Mouse (Mus musculus): Measurements from ENCODE around the gene Gm20671. TPM values are rescaled to one million over a fixed set of nuclear protein-coding genes. Genes with fewer than 3 reads are reported as not detected.

Gm20671 gene
- not detected in 2 replicates for polyA plus RNA-seq (2014; fragmentation: Nextera tagmentation; extraction: Ambion mirVana)

DNA sequence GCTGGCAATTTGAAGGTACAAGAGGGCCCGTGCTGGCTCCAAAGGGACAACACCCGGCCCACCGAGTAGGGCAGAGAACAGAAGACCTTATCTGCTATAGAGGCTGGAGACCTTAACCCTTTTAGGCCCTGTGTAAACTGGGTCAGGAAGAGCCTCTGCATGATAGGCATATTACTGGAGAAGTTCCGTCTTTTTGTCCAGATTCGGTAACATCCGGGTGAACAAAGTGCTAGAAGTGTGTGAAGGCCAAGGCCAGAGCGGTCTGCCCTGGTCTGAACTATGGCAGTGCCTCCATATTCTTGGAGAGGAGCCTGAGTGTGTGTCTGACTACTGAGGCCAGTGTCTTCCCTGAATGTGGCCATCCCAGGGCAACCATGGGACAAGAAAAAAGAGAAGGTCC lies at the start of gene Gm20671:
TSS of gene Gm20671 (minus strand) at position 101 of the 400 bp plus-strand sequence.
- Histone ChIP-seq H3K36me3 (ENCODE audit: insufficient read depth) (peaks cover 71% of the 10 kb centered on the region), H3K4me2 (no peak within 1 kb of the TSS), H3K9me3 (ENCODE audit: low read depth, low read length) (no peaks in the 10 kb centered on the region), H3K9ac (no peak within 1 kb of the TSS), H3K27ac (ENCODE audit: low read depth) (no peak within 1 kb of the TSS), H3K4me1 (ENCODE audit: insufficient read depth) (no peaks in the 10 kb centered on the region), H3K27me3 (ENCODE audit: insufficient read depth, low read length) (no peaks in the 10 kb centered on the region), H3K4me3 (ENCODE audit: low read depth, low read length) (no peak within 1 kb of the TSS)
- no peak for DNase-seq
- 85% methylated on average over 7 of the region's 7 CpGs for WGBS
- no peak for ATAC-seq (ENCODE audit: insufficient read depth)
- TF ChIP-seq CTCF (IDR thresholded peaks at IDR 0.05; ENCODE audit: low read depth): no peak

DNA sequence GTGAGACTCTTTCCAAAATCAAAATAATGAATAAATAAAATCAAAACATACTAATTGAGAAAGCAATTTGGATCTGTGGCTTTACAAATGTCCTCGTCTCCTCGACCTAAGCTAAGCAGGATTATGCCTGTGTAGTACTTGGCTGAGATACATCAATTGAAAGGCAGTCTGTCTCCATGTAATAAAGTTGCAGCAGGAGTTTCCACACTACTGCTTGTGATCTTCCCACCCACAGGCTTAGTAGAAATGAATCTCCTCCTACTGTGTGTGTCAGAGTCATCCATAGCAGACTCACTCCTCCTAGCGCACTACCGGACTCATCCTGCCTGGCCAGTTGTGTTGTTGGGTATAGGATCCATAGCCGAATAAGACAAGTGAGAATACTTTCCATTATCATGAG lies 45.4 kb upstream of the Gm20671 start:
- no peak overlapping the region for H3K4me2 ChIP-seq
- no peaks in the 10 kb centered on the region for H3K4me1 ChIP-seq (ENCODE audit: insufficient read depth)
- ATAC-seq (ENCODE audit: insufficient read depth): no peak
- no peak overlapping the region for H3K4me3 ChIP-seq (ENCODE audit: low read depth, low read length)
- no peaks in the 10 kb centered on the region for H3K27me3 ChIP-seq (ENCODE audit: insufficient read depth, low read length)
- 90% methylated on average over 5 of the region's 5 CpGs for WGBS
- peaks cover 75% of the 10 kb centered on the region for H3K36me3 ChIP-seq (ENCODE audit: insufficient read depth)
- H3K9me3 ChIP-seq (ENCODE audit: low read depth, low read length): no peaks in the 10 kb centered on the region
- no peak for DNase-seq
- no peak for TF ChIP-seq CTCF (IDR thresholded peaks at IDR 0.05; ENCODE audit: low read depth)
- no peak overlapping the region for H3K9ac ChIP-seq
- no peak overlapping the region for H3K27ac ChIP-seq (ENCODE audit: low read depth)

DNA sequence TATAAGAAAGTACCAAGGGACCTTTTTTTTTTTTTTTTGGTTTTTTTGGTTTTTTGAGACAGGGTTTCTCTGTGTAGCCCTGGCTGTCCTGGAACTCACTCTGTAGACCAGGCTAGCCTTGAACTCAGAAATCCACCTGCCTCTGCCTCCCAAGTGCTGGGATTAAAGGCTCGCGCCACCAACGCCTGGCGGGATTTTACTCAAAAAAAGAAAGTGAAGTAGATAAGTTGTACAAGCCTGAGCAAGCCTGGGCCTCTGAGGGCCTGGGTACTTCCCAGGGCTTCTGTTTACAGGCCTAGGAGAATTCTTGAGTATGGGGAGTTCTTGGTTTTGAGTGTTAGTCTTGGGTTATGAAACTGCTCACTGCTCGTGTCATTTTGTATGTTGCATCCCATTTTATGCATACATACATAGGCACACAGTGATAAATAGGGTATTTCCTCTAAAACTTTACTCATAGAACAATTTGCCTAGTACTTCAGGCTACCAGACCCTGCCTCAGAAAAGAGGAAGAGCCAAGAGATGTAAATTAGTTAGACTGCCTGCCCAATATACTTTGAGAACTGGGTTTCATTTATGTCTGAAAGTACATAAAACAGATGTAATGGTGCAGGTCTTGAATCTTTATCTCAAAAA lies 42.6 kb upstream of the Gm20671 start:
- ATAC-seq (ENCODE audit: insufficient read depth): no peak
- no peaks in the 10 kb centered on the region for H3K9me3 ChIP-seq (ENCODE audit: low read depth, low read length)
- DNase-seq: no peak
- H3K27ac ChIP-seq (ENCODE audit: low read depth): no peak overlapping the region
- WGBS: 93% methylated on average over 5 of the region's 5 CpGs
- no peak overlapping the region for H3K9ac ChIP-seq
- H3K36me3 ChIP-seq (ENCODE audit: insufficient read depth): peaks cover 65% of the 10 kb centered on the region
- H3K27me3 ChIP-seq (ENCODE audit: insufficient read depth, low read length): no peaks in the 10 kb centered on the region
- no peak overlapping the region for H3K4me2 ChIP-seq
- H3K4me3 ChIP-seq (ENCODE audit: low read depth, low read length): no peak overlapping the region
- no peaks in the 10 kb centered on the region for H3K4me1 ChIP-seq (ENCODE audit: insufficient read depth)
- TF ChIP-seq CTCF (IDR thresholded peaks at IDR 0.05; ENCODE audit: low read depth): no peak

DNA sequence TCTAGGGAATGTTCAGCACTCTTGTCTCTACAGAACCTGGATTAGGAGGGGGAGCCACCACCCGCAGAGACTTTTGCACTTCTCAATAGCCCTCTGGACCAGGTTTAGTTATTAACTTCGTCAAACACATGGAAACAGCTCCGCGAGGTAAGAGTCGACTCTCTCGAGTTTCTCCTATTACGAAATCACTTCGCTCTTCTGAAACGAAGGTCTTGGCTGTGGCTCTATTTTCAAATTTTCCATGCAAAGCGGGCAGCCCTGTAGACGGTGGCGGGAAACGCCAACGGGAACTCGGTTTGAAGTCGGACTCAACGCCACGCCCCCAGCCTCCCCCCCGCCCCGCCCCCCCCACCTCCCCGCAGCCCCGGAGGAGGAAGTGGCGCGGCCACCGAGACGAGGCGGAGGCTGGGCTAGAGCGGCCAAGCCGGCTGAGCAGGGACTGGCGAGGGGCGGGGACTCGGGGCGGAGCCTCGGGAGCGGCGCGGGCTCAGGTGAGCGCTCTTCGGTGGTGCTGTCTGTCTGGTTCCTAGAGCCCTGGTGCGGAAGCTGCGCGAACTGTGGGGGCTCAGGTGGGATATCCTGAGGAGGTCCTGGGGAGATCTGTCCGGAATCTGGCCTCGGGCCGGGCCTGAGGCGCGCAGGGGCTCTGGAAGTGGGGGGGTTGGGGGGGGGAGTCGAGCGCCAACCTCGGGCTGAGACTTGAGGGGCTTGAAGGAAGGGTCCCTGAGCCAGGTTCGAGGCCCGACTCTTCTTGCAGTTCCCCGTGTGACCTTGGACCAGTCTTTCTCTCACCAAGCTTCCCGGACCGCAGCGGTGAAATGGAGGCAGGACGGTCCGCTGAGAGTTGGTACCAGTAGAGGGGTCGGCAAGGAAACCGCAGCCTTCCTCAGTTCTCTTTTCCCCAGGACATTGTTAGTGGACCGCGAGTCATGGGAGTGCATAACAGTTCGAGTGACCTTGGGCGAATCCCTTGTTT lies 36.6 kb upstream of the Gm20671 start, which contains the start of gene Depdc5:
TSS of gene Depdc5 (plus strand) at position 449 of the 976 bp plus-strand sequence.
- under 1% methylated on average over 62 of the region's 64 CpGs for WGBS
- peak; percentile 98 for ATAC-seq (ENCODE audit: insufficient read depth)
- TF ChIP-seq CTCF (IDR thresholded peaks at IDR 0.05; ENCODE audit: low read depth): no peak

DNA sequence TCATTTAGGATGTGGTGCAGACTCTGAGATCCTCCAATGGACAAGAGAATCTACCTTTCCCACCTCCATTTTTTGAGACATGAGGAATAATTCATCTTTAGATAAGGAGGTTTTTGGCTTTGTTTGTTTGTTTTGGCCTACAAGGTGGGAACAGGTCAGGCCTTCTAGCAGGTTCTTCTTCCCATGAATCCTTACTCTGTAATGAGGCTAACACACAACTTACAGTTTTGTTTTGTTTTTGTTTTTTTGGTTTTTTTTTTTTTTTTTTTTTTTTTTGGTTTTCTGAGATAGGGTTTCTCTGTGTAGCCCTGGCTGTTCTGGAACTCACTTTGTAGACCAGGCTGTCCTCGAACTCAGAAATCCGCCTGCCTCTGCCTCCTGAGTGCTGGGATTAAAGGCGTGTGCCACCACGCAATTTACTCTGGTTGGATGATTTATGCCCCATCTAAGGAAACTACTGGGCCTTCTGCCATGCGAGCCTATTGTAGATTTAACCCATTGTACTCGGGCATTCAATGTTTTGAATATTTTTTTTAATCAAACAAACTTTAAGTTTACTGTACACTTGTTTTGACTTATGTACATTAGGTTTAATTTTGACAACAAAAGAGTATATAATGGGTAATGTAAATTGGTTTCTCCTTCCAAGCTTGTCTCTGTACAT lies 35.7 kb upstream of the Gm20671 start:
- no peak for ATAC-seq (ENCODE audit: insufficient read depth)
- no peaks in the 10 kb centered on the region for H3K4me1 ChIP-seq (ENCODE audit: insufficient read depth)

More for the DNA sequence above, 36.6 kb upstream of the Gm20671 start, which contains the start of gene Depdc5:
- H3K4me3 ChIP-seq (ENCODE audit: low read depth, low read length): peak within 1 kb of the TSS; percentile 80
- no peaks in the 10 kb centered on the region for H3K27me3 ChIP-seq (ENCODE audit: insufficient read depth, low read length)
- DNase-seq: peak; percentile 95
- no peaks in the 10 kb centered on the region for H3K9me3 ChIP-seq (ENCODE audit: low read depth, low read length)
- H3K4me1 ChIP-seq (ENCODE audit: insufficient read depth): no peaks in the 10 kb centered on the region
- peak within 1 kb of the TSS; percentile 78 for H3K9ac ChIP-seq
- H3K36me3 ChIP-seq (ENCODE audit: insufficient read depth): peaks cover 22% of the 10 kb centered on the region
- peak within 1 kb of the TSS; percentile 89 for H3K27ac ChIP-seq (ENCODE audit: low read depth)
- H3K4me2 ChIP-seq: peak within 1 kb of the TSS; percentile 65

DNA sequence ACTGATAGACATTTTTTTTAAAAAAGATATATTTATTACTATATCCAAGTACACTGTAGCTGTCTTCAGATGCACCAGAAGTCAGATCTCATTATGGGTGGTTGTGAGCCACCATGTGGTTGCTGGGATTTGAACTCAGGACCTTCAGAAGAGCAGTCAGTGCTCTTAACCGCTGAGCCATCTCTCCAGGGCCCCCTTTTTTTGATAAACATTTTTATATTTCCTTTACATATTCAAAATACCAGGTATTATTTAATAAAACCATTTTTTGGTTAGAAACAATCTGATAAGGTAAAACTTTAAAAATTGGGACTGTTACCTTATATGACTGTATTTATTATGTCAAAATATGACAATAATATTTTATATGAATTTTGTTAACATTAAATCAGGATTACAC lies 34.2 kb upstream of the Gm20671 start:
- H3K9me3 ChIP-seq (ENCODE audit: low read depth, low read length): no peaks in the 10 kb centered on the region
- 88% methylated on average over 1 of the region's 1 CpGs for WGBS
- no peak overlapping the region for H3K27ac ChIP-seq (ENCODE audit: low read depth)
- no peaks in the 10 kb centered on the region for H3K4me1 ChIP-seq (ENCODE audit: insufficient read depth)
- DNase-seq: no peak
- no peak for TF ChIP-seq CTCF (IDR thresholded peaks at IDR 0.05; ENCODE audit: low read depth)
- H3K4me3 ChIP-seq (ENCODE audit: low read depth, low read length): no peak overlapping the region
- H3K9ac ChIP-seq: no peak overlapping the region
- ATAC-seq (ENCODE audit: insufficient read depth): no peak
- no peaks in the 10 kb centered on the region for H3K27me3 ChIP-seq (ENCODE audit: insufficient read depth, low read length)
- H3K36me3 ChIP-seq (ENCODE audit: insufficient read depth): peaks cover 3% of the 10 kb centered on the region; the same call in 1 of the 2 replicates
- no peak overlapping the region for H3K4me2 ChIP-seq

More for the DNA sequence above, 35.7 kb upstream of the Gm20671 start:
- 46% methylated on average over 6 of the region's 6 CpGs for WGBS
- Histone ChIP-seq H3K9ac (no peak overlapping the region; the same call in 1 of the 2 replicates), H3K9me3 (ENCODE audit: low read depth, low read length) (no peaks in the 10 kb centered on the region), H3K27me3 (ENCODE audit: insufficient read depth, low read length) (no peaks in the 10 kb centered on the region), H3K27ac (ENCODE audit: low read depth) (peak overlapping the region; percentile 89), H3K4me2 (peak overlapping the region; percentile 65), H3K36me3 (ENCODE audit: insufficient read depth) (peaks cover 12% of the 10 kb centered on the region; the same call in 1 of the 2 replicates), H3K4me3 (ENCODE audit: low read depth, low read length) (peak overlapping the region; percentile 80)
- DNase-seq: peak; percentile 71
- no peak for TF ChIP-seq CTCF (IDR thresholded peaks at IDR 0.05; ENCODE audit: low read depth)

Measured in lung, embryonic 14.5 days (tissue).